Mouse (Mus musculus) olfactory bulb, adult 2 months (tissue): ENCODE measurements around the gene Pemt.

Source experiments
- CTCF ChIP-seq: fragments of 200-500 bp; IDR thresholded peaks from 2 replicates; pipeline ENCODE4 v1.5.1; 2012; ENCODE audit warnings: low read depth, mild to moderate bottlenecking, low read length, moderate library complexity; ENCODE audit not compliant: insufficient read depth
- POLR2A ChIP-seq: fragments of 200-500 bp; IDR thresholded peaks from 2 replicates; pipeline ENCODE4 v1.6.1; 2012; ENCODE audit warnings: mild to moderate bottlenecking, low read depth, low read length, moderate library complexity; ENCODE audit not compliant: insufficient read depth

DNA sequence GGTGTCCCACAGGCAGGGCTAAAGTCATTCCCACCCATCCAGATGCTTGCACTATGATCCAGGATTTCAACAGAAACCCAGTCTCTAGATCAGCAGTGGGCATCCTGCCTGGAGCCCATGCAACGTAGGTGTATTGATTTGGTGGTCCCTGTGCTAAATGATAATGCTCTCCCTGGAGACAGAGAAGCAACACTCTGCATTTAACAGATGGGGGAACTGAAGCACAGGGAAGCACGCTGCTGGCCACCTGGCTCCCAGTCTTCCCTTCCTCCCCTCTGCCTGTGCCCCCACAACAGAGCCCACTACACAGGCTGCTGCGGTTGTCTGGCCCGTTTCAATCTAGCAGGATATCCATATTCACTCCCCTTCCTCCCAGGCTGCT lies 80.2 kb downstream of the Pemt start:
- TF ChIP-seq POLR2A (no peak), CTCF (no peak)
